Mouse (Mus musculus) lung, postnatal 25 days (tissue): ENCODE results near the gene Agap3.

Source experiments
- DNase-seq: peaks from one replicate; pipeline ENCODE4 v3.0.0; 2022; ENCODE audit warnings: low spot score

Gene Agap3

DNA sequence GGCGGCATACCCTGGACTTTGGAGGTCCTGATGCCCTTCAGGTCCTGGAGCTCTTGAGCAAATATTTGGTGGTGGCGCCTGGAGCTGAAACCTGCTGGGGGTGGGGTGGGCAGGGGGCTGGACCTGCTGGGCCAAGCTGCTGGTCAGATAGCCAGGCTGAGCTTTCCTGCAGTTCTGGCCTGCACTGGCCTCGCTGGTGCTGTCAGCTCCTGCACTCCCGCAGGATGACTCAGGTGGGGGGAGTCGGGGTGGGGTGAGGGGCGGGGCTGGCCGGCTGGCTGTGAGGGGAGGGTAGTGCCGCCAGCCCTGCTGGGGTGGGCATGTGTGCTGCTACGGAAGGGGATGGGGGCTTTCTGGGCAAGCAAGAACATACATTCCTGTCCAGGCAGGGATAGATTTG is 23.4 kb upstream of the Agap3 start:
- no peak for DNase-seq

DNA sequence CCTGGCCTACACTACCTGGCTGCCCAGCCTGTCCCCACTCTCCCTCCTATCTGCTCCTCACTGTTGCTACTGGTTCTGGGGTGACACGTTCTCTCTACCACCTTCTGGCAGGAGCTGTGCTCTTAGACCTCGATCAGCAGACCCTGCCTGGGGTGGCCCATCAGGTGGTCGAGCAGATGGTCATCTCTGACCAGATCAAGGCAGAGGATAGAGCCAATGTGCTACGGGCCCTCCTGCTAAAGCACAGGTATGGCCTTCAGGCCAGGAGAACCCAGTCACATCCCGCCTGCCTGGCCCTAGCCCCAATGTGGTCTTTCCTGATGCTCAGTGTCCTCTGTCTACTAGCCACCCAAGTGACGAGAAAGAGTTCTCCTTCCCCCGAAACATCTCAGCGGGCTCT is 18.0 kb upstream of the Agap3 start:
- DNase-seq, result no peak

DNA sequence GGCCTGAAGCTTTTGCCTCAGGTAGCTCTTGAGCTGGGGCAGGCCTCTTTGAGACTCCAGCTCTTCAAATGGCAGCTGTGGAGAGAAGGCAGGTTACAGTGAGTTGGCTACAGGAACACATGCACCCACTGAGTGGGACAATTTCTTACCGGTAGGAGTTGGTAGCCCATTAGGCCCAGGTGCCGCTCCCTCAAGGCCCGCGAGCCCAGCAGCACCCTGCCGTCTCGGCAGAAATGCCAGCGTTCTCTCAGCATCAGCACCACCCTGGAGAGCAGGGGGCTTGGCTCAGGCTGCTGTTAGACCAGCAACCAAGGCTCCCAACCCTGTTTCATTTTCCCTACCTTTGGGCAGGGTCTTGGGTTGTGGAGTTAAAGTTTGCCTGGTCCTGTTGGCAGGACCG is 10.8 kb upstream of the Agap3 start:
- no peak for DNase-seq

DNA sequence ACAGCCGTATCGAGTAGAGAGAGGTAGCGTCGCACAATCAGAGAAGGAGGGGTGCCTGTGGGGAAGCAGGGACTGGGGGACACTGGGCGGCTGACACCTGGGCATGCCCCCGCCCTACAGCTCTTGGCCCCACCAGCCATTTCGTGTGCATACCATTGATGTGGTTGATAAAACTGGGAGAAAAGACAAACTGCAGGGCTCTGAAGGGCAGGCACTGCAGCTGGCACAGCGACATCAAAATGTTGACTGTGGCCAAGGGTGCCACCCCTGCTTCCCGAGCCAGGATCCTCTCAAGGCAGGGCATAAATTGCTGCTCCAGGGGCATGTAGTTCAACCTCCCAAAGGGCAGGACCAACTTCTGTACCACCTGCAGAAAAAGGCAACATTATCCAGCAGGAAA is 9.9 kb upstream of the Agap3 start:
- no peak for DNase-seq

DNA sequence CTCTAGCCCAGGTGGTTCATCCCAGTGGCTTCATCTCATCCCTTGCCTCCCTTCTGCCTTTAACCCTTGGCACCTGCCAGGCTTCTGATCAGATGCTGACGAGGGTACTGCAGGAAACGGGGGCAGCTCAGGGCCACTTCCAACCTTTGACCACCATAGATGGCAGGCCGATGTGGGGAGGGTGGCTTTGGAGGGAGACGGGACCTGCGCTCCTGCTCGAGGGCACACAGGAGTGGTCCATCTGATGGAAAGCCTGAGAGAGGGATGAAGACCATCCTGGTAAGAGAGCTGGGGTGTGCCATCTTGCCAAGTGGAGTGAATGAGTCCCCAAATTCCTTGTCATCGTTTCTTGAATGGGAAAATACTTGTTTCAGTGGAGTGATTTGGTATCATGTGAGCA is 8.8 kb upstream of the Agap3 start:
- no peak for DNase-seq

DNA sequence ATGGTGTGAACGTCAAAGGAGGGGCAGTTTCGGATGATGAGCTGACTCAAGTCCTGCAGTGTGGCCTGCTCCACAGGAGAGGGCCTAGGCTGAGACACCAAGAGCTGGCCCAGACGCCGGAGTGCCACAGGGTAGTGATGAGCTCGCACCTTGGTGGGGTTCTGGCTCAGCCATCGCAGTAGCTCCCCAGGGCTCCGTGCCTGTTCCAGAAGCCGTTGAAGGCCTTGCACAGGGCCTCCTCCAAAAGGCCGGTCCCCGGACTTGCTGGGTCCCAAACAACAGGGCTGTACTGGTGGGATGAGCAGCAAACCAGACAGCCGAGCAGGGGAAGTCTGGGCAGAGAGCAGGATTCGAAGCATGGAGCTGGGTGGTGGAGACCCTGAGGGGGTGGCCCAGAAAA is 8.1 kb upstream of the Agap3 start:
- no peak for DNase-seq

DNA sequence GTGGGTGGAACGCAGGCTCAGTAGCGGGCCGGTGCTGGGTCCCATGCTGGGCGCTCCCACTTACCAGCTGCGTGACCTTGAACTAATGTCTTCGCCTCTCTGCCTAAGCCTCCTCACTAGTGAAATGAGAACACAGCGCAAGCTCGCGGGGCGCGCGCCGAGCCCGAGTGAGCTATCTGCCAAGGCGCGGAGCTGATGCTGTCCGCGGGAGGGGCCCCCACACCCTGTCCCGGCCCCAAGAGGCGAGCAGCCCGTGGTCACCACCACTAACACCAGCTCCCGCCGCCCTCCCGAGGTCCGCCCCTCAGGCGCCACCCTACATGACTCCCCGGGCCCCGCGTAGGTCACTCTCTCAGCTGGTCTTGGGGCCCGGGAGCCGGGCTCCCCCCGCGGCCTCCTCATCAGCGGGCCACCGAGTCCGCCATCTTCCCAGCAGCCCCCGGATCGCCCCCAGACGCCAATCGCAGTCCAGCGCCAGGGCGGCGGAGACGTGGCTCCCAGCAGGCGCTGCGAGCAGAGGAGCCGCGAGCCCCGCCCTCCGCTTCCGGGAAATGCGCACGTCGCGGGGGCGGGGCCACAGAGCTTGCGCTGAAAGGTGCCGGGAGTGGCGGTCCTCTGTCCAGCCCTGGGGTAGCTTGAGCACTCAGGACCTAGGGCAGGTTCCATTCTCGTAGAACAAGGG is 7.1 kb upstream of the Agap3 start, which contains the start of gene Fastk:
Fastk (minus strand) TSS at position 542 of the 682 bp plus-strand sequence.
- DNase-seq, result peak; percentile 94

DNA sequence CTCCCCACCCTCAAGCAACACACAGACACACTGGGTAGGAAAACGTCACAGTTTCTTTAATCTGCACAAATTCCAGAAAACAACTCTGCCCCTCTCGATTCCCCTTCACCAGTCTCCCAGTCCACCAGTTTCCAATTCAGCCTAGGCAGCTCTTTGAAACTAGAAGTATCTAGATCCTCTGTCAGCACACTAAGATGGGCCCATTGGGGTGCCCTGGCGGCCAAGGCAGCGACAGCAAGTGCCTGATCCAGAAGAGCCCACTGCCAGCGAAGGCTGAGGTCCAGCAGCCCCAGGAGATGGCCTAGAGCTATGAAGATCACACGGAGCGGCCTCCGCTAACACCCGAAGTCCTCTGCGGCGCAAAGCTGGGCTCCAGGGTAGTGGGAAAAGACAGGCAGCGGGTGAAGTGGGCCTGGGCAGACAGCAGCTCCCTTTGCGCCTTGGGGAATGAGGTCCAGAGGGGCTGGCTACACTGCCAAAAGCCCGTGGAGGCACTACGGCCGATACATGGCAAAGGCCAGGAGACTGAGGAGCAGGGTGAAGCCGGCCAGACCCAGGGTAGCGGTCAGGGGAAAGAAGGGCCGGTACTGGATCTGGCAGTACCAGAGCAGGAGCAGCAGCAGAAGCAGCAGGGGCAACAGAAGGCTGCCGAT is 6.4 kb upstream of the Agap3 start:
- DNase-seq, result no peak

DNA sequence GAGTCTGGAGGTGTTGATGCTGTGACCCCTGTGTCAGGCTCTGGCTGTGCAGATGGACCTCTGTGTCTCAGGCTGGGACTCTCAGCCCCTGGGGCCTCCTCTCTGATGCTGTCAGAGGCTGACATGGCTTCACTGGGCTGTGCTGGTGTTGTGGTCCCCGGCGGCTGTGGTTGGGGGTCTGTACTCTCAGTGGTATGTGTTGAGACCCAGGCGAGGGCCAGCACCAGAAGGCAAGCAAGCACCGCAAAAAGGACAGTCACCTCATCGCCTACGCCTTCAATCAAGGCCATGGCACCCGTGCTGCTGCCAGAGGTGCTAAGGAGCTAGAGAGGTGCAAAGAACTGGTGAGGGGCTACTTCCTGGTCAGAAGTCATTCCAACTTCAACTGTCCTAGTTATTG is 5.3 kb upstream of the Agap3 start:
- DNase-seq, result no peak

DNA sequence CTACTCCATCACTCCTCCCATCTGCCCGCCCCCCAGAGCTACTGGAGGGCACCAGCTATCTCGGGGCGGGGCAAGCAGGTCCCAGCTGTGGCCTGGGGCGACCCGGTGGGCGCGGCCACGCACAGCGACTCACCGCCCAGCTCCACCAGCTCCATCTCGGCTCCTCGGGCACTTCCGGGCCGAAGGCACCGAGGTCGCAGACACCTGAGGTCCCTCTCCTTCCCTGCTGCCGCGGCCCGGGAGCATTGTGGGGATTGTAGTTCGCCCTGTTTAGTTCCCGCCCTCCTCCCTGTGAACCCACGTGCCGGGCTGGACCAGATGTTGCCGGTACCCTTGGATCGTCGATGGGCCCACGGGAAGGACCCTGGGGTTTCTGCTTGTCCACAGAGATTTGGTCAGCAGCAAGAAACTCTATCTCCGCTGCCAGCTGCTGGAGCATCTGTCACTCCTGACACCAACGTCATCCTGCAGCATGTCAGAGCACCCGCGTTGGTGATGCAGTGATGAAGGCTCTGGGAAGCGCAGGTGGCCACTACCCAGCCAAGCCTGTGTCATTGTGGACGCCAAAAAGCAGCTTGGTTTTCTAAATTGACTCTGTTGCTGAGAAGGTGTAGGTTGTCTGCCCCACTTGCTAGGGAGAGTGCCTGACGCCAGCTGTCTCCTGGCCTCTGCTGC is 4.2 kb upstream of the Agap3 start, which contains the start of gene Tmub1:
Tmub1 (minus strand) TSS at position 231 of the 675 bp plus-strand sequence.
- peak; percentile 91 for DNase-seq

DNA sequence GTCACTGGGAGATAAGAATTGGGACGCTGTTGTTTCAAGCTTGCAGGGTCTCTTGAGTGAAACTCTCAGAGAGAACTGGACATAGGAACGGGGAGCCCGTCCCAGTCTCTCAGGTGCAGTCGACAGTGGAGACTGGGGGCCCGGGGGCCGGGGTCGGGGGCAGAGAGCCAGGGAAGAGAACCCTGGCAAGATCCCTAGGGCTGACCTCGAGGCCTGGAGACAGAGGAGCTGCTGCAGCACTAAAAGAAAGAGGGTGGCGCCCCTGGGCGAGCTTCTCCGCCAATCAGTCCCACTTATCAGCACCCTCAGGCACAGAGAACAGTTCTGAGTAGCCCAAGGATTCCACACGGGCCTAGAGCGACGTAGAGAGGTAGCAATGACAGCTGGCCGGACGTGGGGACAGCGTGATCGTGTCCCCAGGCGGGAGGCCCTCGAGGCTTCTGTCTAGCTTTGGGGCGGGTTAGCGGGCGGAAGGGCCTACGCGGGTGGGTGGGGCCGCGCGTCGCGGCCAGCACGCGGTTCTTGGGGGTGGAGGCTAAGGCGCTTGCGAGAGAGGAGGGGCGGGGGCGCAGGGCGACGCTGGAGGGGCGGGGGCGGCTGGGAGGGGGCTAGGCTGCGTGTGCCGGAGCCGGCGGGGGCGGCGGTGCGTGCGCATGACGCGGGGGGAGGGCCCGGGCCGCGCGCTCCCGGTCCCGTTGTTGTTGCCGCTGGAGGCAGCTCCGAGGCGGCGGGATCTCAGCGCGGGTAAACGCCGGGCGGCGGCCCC is 530 bp upstream of the Agap3 start:
- DNase-seq, result peak; percentile 84

DNA sequence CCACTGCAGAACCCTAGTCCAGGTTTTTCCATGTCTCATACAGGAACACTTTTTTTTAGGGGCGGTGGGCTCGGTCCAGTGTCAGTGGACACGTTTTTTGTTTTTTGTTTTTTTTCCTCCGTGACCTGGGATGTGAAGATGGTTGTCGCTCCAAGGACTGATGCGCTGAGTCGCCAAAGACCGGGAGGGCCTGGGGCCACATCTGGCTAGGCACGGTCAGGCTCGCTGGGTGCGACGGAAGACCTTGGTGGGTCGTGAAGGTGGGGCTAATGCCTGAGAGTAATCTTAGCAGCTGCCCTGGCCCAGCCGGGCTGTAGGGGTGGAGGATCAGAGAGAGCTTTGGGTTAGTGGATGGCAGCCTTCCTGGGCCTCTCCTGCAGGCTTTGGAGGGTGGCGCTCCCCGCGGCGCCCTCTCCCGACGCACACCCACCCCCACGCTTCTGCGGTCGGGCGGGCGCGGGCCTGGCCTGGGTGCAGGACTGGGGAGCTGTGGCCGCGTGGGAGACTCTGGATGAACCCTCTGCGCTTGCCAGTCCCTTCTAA is 785 bp downstream of the Agap3 start:
- DNase-seq, result no peak

DNA sequence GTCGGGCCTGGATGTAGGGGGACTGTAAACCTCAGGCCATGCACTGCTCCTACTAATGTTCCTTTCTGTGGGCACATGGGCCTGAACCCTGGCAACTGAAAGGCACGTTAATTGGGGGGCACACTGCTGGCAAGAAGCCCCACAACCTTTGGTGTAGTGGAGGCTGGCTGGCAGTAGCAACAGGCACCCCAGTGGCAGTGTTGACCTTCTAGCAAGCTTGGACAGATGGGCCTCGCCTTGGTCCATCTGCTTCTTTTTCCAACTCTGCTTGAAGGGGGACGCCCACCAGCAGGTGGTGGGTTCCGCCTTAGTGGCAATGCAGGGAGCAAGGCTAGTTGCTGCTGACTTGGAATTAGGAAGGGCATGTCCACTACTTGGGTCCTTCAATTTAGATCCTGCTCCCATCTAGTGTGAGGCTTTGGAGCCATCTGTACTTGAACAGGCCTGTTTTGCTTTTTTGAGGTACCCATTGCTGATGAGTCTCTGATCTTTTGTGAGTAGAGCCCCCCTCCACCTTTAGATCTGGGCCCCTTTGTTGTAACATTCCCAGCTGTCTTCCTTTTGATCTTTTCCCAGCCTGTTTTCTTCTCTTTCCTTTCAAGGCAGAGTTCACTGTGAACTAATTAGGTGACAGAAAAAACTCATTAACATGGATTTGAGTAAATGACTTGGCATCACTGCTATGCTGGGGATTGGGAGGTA is 1.5 kb downstream of the Agap3 start:
- no peak for DNase-seq

DNA sequence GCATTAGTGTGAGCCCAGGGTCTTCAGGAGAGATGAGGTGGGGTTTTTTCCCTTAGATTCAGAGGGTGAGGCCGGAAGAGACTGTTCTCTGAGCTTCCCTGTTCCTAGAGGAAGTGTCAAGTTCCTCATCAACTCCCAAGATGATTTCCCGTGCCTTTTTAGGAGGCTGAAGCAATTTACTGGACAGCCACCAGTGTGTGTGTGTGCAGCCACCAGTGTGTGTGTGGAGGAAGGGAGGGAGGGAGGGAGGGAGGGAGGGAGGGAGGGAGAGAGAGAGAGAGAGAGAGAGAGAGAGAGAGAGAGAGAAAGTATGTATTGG is 2.0 kb downstream of the Agap3 start:
- no peak for DNase-seq

DNA sequence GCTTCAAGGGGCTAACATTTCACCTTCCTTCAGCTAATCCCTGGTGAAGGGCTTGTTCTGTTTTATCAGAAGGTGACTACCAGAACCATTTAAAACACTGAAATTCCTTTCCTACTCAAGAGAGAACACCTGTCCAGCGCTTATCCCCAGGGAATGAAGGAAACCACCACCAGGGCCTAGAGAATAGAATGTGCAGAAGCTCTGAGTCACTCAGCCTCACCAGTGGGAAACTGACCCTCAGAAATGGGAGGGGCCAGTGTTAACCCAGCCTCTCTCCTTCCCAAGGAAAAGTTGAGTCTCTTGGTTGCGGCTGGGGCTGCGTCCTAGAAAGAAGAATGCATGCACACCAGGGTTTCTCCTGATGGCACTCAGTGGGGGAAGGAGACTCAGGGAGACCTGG is 3.1 kb downstream of the Agap3 start:
- DNase-seq, result no peak

DNA sequence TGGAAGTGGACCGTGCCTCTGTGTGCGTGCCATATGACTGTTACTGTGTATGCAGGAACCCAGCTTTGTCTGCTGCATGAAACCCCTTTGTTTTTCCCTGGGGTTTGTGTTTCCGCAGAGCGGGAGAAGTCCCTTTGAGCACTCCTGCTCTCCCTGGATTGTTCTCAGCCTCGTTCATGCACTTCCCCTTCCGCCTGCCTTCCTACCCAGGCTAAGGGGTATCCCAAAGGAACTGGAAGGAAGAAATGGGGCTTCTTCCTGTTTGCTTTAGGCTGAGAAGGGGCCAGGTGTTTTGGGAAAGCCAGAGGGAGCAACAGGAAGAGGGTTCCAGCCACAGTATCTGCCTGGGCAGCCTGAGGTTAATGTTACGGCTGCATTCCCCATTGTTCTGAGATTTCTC is 3.6 kb downstream of the Agap3 start:
- DNase-seq, result no peak

DNA sequence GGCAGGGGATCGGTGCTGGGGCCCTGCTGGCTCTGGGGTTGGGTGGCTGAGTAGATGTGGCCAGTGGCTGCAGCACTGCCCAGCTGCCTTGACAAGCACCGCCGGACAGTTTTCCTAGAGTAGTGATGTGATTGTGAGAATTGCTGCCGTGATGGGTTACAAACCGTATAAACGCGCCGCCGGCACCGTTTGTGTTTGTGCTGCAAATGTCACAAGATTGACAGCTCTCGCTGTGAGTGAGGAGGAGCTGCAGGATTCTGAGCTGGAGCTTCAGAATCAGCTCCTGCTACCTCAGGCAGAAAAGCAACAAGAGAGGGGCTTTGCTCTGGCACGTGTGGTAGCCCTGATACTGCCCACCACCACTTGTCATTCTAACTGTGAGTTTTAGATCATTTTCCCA is 14.8 kb downstream of the Agap3 start:
- DNase-seq, result no peak

DNA sequence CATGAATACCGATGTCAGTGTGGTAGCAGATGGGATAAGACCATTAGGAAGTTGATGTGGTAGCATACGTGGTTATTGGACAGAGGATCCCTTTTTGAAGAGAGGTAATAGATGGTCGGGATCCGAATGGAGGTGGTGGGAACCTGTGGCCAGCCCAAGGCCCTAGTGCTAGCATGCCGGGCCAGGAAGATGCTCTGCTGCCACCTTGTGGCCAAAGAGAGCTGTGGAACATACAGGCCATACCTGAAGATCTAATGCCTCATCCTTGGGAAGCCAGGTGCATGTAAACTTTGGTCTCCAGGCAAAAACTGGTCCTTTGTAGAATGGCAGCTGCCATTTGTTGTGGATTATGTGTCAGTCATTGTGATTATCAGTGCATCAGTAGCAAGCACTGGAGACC is 18.6 kb downstream of the Agap3 start:
- peak; percentile 83 for DNase-seq

DNA sequence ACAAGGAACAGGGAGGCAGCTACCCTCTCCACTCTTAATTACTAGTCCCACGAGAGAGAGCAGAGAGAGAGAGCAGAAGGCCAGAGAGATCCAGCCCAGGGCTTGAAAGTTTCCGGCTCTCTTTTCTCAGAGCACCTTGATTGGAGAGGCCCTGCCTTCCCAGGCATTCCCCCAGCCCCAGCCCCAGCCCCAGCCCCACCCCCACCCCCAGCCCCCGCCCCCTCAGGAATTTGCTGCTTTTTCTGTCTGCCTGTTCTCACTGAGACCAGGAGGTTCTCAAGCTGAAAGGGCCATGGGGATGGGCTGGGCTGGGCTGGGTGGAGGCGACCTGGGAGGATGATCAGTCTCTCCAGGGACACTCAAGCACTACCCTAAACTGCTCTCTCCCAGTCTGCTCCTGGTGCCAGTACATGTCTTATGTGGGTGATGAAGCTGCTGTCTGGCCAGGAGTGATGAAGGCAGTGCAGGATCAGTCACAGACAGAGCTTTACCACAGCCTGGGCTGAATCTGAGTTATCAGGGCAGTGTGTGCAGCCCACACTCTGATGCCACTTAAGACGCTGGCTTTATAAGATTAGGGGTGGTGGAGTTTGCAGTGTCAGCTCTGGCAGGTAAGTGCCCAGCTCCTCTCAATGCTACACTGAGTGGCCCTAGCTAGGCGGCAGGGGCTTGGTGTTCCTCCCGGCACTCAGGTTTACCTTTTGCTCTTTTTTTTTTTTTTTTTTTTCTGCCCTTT is 21.1 kb downstream of the Agap3 start:
- DNase-seq, result no peak

DNA sequence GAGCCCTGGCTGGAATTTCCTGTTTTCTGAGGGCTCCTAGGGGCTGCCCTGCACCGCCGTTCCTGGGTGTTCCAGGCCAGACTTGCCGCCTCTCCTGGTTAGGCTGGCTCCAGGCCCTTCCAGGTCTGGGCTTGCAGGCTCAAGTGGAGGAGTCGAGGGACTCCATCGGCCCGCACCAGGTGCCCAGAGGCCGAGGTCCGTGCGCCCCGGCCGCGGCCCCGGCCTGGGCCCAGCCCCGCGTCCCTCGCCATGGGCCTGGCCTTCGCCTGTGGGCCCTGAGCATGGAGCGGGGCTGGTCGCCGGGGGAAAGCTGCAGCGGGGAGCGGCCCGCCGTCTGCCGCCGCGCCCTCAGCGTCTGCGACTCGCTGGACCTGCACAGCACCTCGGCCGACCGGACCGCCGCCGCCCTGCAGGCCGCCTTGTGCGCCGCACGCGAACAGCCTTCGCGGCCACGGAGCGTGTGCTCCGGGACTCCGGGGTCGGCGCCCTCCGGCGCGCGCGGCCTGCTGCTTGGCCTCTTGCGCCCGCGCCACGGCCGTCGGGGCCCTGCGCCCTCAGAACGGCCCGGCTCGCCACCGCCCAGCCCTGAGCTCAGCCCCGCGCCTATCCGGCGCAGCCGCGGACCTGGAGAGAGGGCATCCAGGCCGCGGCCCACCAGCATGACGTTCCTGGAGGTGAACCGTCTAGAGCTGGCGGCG is 22.2 kb downstream of the Agap3 start:
- DNase-seq, result peak; percentile 81
